Mouse (Mus musculus): Measurements from ENCODE around the gene Myo16.

Myo16 gene

GRCm38 (mm10) chr8:10391096-10391683 is 237.5 kb downstream of the Myo16 start:
- ChIA-PET POLR2A (no interaction called here), CTCF (interaction anchor here in 1 of 4 experiments (1.1 kb wide), 1 partner anchor 12 kb away, joined by 3 read pairs; no protein-coding TSS in a partner anchor)

GRCm38 (mm10) chr8:10391913-10392312 is 238.2 kb downstream of the Myo16 start:
- ChIA-PET CTCF (no interaction called here), POLR2A (no interaction called here)

- CTCF ChIA-PET, result interaction anchor here in 2 of 4 experiments (1.1 to 1.5 kb wide), 2 partner anchors 8 kb away, joined by 3 to 7 read pairs; no protein-coding TSS in a partner anchor
- POLR2A ChIA-PET, result no interaction called here
These were observed 240.8 kb downstream of the Myo16 start for GRCm38 (mm10) chr8:10394506-10394905.

GRCm38 (mm10) chr8:10395146-10395545 is 241.4 kb downstream of the Myo16 start:
- ChIA-PET POLR2A (no interaction called here), CTCF (interaction anchor here in 2 of 4 experiments (1.1 to 1.5 kb wide), 2 partner anchors 8 to 10 kb away, joined by 3 to 4 read pairs; no protein-coding TSS in a partner anchor)

GRCm38 (mm10) chr8:10402606-10403005 is 248.9 kb downstream of the Myo16 start:
- ChIA-PET POLR2A (interaction anchor here in 2 of 4 experiments (0.8 to 1.2 kb wide), 3 partner anchors 15 to 607 kb away, joined by 3 read pairs; no protein-coding TSS in a partner anchor), CTCF (interaction anchor here (0.5 to 2.1 kb wide), 49 partner anchors 8 to 1018 kb away, joined by 3 to 14 read pairs (median 3); partner anchors contain the start of genes Abhd13 (in 1 of the 4), Lig4 (in 1 of the 4) and Tnfsf13b (in 1 of the 4))

- ChIA-PET POLR2A (no interaction called here), CTCF (interaction anchor here (0.6 to 1.4 kb wide), 7 partner anchors 9 to 1854 kb away, joined by 3 to 12 read pairs (median 4); no protein-coding TSS in a partner anchor)
These were observed 251.8 kb downstream of the Myo16 start for GRCm38 (mm10) chr8:10405469-10405868.

GRCm38 (mm10) chr8:10409043-10409442 is 255.3 kb downstream of the Myo16 start:
- POLR2A ChIA-PET, result no interaction called here
- CTCF ChIA-PET, result interaction anchor here in 1 of 4 experiments (0.6 kb wide), 1 partner anchor 9 kb away, joined by 3 read pairs; no protein-coding TSS in a partner anchor

- ChIA-PET POLR2A (interaction anchor here in 1 of 4 experiments (1.3 kb wide), 1 partner anchor 210 kb away, joined by 3 read pairs; no protein-coding TSS in a partner anchor), CTCF (interaction anchor here in 1 of 4 experiments (1.2 kb wide), 1 partner anchor 804 kb away, joined by 3 read pairs; no protein-coding TSS in a partner anchor)
These were observed 257.8 kb downstream of the Myo16 start for GRCm38 (mm10) chr8:10411511-10411910.

- ChIA-PET POLR2A (no interaction called here), CTCF (interaction anchor here (0.8 to 3.2 kb wide), 13 partner anchors 8 to 1006 kb away, joined by 3 to 14 read pairs (median 4); no protein-coding TSS in a partner anchor)
These were observed 260.2 kb downstream of the Myo16 start for GRCm38 (mm10) chr8:10413881-10414280.

- CTCF ChIA-PET, result interaction anchor here (0.6 to 3.2 kb wide), 22 partner anchors 9 to 1005 kb away, joined by 3 to 14 read pairs (median 4); no protein-coding TSS in a partner anchor
- POLR2A ChIA-PET, result interaction anchor here in 1 of 4 experiments (1.4 to 1.6 kb wide), 2 partner anchors 591 to 596 kb away, joined by 4 read pairs; no protein-coding TSS in a partner anchor
These were observed 261.0 kb downstream of the Myo16 start for GRCm38 (mm10) chr8:10414684-10415212.

- ChIA-PET CTCF (interaction anchor here (0.6 to 3.2 kb wide), 16 partner anchors 10 to 1004 kb away, joined by 3 to 14 read pairs (median 4); no protein-coding TSS in a partner anchor), POLR2A (interaction anchor here in 1 of 4 experiments (1.4 to 1.6 kb wide), 2 partner anchors 591 to 596 kb away, joined by 4 read pairs; no protein-coding TSS in a partner anchor)
These were observed 261.6 kb downstream of the Myo16 start for GRCm38 (mm10) chr8:10415288-10415687.

GRCm38 (mm10) chr8:10415885-10416284 is 262.2 kb downstream of the Myo16 start:
- CTCF ChIA-PET, result interaction anchor here in 3 of 4 experiments (0.6 to 3.2 kb wide), 10 partner anchors 10 to 771 kb away, joined by 3 to 14 read pairs (median 6); no protein-coding TSS in a partner anchor
- POLR2A ChIA-PET, result interaction anchor here in 2 of 4 experiments (0.7 to 1.8 kb wide), 5 partner anchors 11 to 765 kb away, joined by 3 to 7 read pairs (median 4); no protein-coding TSS in a partner anchor

- POLR2A ChIA-PET, result interaction anchor here in 1 of 4 experiments (1.0 to 1.8 kb wide), 3 partner anchors 10 to 593 kb away, joined by 3 to 7 read pairs (median 3); no protein-coding TSS in a partner anchor
- CTCF ChIA-PET, result interaction anchor here in 2 of 4 experiments (0.5 to 3.1 kb wide), 4 partner anchors 11 to 454 kb away, joined by 4 to 14 read pairs (median 8); no protein-coding TSS in a partner anchor
These were observed 263.1 kb downstream of the Myo16 start for GRCm38 (mm10) chr8:10416806-10417205.

- CTCF ChIA-PET, result interaction anchor here in 1 of 4 experiments (1.3 to 3.1 kb wide), 2 partner anchors 15 to 21 kb away, joined by 5 to 14 read pairs; no protein-coding TSS in a partner anchor
- POLR2A ChIA-PET, result interaction anchor here in 1 of 4 experiments (1.0 to 1.8 kb wide), 3 partner anchors 9 to 592 kb away, joined by 3 to 7 read pairs (median 3); no protein-coding TSS in a partner anchor
These were observed 263.6 kb downstream of the Myo16 start for GRCm38 (mm10) chr8:10417281-10417680.

GRCm38 (mm10) chr8:10418013-10418412 is 264.3 kb downstream of the Myo16 start:
- POLR2A ChIA-PET, result interaction anchor here in 1 of 4 experiments (1.0 kb wide), 1 partner anchor 15 kb away, joined by 3 read pairs; no protein-coding TSS in a partner anchor
- CTCF ChIA-PET, result interaction anchor here in 1 of 4 experiments (0.6 kb wide), 1 partner anchor 911 kb away, joined by 3 read pairs; no protein-coding TSS in a partner anchor

GRCm38 (mm10) chr8:10418971-10419370 is 265.3 kb downstream of the Myo16 start:
- ChIA-PET POLR2A (no interaction called here), CTCF (no interaction called here)

GRCm38 (mm10) chr8:10419726-10420125 is 266.0 kb downstream of the Myo16 start:
- POLR2A ChIA-PET, result no interaction called here
- CTCF ChIA-PET, result interaction anchor here in 1 of 4 experiments (0.7 kb wide), 1 partner anchor 187 kb away, joined by 3 read pairs; no protein-coding TSS in a partner anchor

GRCm38 (mm10) chr8:10420551-10420950 is 266.8 kb downstream of the Myo16 start:
- CTCF ChIA-PET, result interaction anchor here (0.6 to 1.3 kb wide), 5 partner anchors 17 to 1877 kb away, joined by 3 to 4 read pairs (median 3); no protein-coding TSS in a partner anchor
- POLR2A ChIA-PET, result interaction anchor here in 2 of 4 experiments (0.6 to 0.9 kb wide), 3 partner anchors 22 to 921 kb away, joined by 3 read pairs; no protein-coding TSS in a partner anchor

Measured in embryonic stem cell, embryonic (primary cell).